8 mouse cellular contexts compared by ENCODE assay signal in genomic region chr2:7080794-7081783, GRCm38 (mm10).
DNase-seq lines count a peak whose midpoint lies in the region; ATAC-seq and TF ChIP-seq lines count a peak whose summit lies in the region.

No protein-coding gene starts in this region.

- intact Hi-C loops in heart, postnatal 10 days (cut with DNase I): loop anchor here (5.0 to 10.0 kb wide), 2 partner anchors 89 to 544 kb away; no protein-coding TSS in a partner anchor
- intact Hi-C loops in left cerebral cortex, postnatal 14 days (cut with DNase I): no loop called here

- H3K4me1 ChIP-seq in E14TG2a.4 (replicated peaks; ENCODE audit: low read depth, low read length): peaks cover 9% of the 10 kb centered on the region
- H3K4me1 ChIP-seq in embryonic facial prominence, embryonic 15.5 days: peaks cover 20% of the 10 kb centered on the region

- H3K27ac ChIP-seq in embryonic facial prominence, embryonic 15.5 days (replicated peaks): peak overlapping the region; percentile 74

- peak overlapping the region; percentile 51 for H3K4me2 ChIP-seq in embryonic facial prominence, embryonic 15.5 days (replicated peaks)

- H3K36me3 ChIP-seq in E14TG2a.4 (ENCODE audit: insufficient read depth, low read length): no peaks in the 10 kb centered on the region
- H3K36me3 ChIP-seq in embryonic facial prominence, embryonic 15.5 days: no peaks in the 10 kb centered on the region

- H3K9me3 ChIP-seq in E14TG2a.4 (ENCODE audit: low read length): peaks cover 3% of the 10 kb centered on the region; the same call in 1 of the 2 replicates
- H3K9me3 ChIP-seq in embryonic facial prominence, embryonic 15.5 days (replicated peaks): 0 out of 2 replicates have a peak, but pooled peaks cover 5% of the 10 kb centered on the region

- peaks cover 21% of the 10 kb centered on the region for H3K27me3 ChIP-seq in E14TG2a.4 (ENCODE audit: insufficient read depth, low read length)
- H3K27me3 ChIP-seq in embryonic facial prominence, embryonic 15.5 days: no peaks in the 10 kb centered on the region

- 7% methylated on average over 28 of the region's 28 CpGs for WGBS in embryonic facial prominence, embryonic 15.5 days

- TF ChIP-seq CTCF in E14TG2a.4 (conservative IDR thresholded peaks at IDR 0.05; ENCODE audit: low read length): no peak

- ATAC-seq in embryonic facial prominence, embryonic 15.5 days (ENCODE audit: insufficient number of reproducible peaks, low FRiP score, low TSS enrichment, low read depth): peak; percentile 32; the same call in 1 of the 2 replicates

- H3K4me3 ChIP-seq in E14TG2a.4 (replicated peaks; ENCODE audit: low read length): 0 out of 2 replicates have a peak overlapping the region, but pooled peaks have one; percentile 17
- H3K4me3 ChIP-seq in embryonic facial prominence, embryonic 15.5 days (replicated peaks): peak overlapping the region; percentile 32

- peak; percentile 46 for DNase-seq in adrenal gland, postnatal 14 days
- DNase-seq in heart, postnatal 10 days: peak; percentile 73 to 80
- peak; percentile 14 for DNase-seq in liver
- DNase-seq in neural tube, embryonic 10.5 days (ENCODE audit: extremely low spot score, low spot score): peak; percentile 56
- no peak for DNase-seq in thymus, postnatal 4 days
- DNase-seq in left cerebral cortex, postnatal 14 days (ENCODE audit: low spot score in 2 of 2): no peak

- H3K9ac ChIP-seq in embryonic facial prominence, embryonic 15.5 days: peak overlapping the region; percentile 21; the same call in 1 of the 2 replicates

Comparison
In these comparisons a context has a peak if more than half of its experiments do, and no peak if none do; other contexts are left out.
1. DNase-seq: peak in adrenal gland, postnatal 14 days (single experiment), heart, postnatal 10 days (2 of 2), liver (single experiment) and neural tube, embryonic 10.5 days (single experiment); none in thymus, postnatal 4 days (single experiment) and left cerebral cortex, postnatal 14 days (0 of 2).